Mouse (Mus musculus): ENCODE measurements around the gene Zfp385b.

Zfp385b gene

DNA sequence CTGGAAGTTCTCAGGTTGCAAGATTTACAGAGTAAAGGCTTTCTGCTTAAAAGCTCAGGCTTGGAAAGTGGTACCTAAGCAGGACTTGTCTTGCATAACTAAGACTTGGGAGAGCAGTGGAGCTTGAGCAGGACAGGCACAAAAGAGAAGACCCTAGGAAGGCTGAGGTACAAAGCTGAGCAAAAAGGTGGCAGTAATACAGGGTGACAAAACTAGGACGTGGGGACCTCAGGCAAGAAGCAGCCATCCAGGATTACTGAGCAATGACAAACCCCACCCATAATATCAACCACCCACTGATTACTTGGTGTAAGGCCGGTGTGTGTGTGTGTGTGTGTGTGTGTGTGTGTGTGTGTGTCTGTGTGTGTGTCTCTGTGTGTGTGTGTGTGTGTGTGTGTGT, 114.0 kb downstream of the Zfp385b start:
- DNase-seq (ENCODE audit: low spot score) = no peak

DNA sequence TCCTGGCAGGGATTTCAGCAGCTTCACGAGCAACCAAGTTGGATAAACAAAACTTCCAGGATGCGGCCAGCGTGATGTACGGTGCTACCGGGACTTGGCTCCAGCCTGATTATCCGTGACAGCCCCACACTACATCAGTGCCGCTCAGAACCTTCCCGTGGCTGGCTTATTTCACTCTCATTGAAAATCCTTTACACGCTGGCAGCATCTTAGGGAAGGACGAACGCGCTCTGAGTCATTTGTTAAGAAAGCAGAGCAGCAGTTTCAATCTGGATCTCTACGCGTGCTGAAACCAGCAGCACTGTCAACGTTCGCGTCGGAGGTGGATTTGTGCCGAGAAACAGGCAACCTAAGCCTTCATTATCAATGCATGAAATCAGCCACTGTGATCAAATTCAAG, 116.4 kb downstream of the Zfp385b start:
- DNase-seq (ENCODE audit: low spot score) = no peak

DNA sequence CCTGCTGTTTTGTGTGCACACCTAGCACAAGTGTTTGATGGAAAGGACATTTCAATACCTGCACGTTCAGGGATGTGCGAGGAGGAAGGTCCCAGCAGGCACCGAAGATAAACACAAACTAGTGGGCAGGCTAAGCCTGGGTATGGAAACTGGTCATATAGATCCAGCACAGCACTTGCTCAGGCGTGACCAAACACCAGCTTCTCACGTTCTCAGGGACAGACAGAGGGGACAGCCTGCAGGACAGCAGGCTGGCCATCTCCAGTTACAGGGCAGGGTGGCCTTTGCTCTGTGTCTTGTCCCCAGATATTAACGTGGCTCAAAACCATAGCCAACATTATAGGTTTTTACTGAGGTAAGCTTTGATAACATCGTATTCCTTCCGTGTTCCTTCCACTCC, 128.3 kb downstream of the Zfp385b start:
- no peak for DNase-seq (ENCODE audit: low spot score)

DNA sequence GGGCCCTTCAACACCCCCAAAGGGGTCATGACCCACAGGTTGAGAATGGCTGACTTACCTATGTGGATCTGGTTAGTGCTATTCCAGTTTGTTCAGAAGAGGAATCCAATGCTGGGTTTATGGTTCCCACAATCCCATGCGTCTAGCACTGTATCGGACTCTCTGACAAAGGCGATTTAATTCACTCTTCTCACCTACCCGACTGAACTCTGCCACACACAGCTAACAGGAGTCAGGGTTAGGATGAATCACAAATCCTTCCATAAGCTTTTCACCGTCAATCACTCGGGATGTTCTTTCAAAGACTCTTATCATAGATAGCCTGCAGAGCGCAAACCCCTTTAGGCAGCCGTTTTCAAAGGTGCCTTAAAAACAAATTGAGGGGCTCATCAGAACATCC, 129.1 kb downstream of the Zfp385b start:
- DNase-seq (ENCODE audit: low spot score) = no peak

DNA sequence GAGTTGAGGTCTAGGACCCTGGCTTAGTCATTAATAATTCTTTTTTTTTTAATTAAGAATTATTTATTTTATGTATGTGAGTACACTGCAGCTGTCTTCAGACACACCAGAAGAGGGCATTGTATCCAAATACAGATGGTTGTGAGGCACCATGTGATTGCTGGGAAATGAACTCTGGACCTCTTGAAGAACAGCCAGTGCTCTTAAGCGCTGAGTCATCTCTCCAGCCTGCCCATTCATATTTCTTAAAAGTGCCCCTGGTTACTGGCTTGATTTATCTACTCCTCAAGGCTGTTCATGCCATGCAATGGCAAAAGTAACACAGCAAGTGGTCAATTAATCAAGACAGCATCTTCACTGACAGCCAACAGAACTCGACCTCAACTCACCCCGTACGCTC, 130.8 kb downstream of the Zfp385b start:
- DNase-seq (ENCODE audit: low spot score) = no peak

DNA sequence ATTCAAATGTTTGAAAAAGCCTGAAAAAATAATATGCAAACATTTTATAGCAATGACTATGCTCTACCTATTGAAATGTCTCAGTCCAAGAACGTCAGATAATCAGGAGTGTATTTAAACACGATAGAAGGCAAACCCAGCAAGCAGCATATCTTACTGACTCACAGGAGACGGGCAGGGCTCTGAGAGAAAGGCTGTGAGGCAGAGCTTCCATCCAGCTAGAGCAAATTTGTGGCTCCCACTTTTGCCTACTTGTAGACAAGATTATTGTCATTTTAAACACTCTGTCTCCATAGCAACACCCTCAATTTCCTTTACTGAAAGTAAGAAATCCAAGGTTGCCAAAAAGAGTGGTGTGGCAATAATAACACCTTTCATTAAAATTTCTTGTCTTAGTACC, 135.4 kb downstream of the Zfp385b start:
- no peak for DNase-seq (ENCODE audit: low spot score)

DNA sequence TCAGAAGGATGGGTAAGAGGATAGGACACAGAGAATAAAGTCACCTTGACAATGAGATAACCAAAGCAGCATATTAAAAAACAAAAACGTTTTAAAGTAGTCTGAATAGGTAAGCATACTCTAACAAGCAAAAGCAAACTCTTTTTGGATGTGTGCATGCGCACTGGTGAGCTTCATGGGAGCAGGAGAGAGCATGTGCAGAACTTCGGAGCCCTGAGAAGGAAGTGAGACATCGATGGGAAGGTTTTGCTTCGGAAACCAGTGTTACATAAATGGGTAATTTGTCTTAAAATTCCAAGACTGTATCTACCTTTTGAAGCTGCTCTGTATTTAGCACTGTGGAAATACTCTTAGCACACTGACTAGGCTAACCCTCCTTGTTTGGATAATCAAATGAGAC, 137.2 kb downstream of the Zfp385b start:
- no peak for DNase-seq (ENCODE audit: low spot score)

DNA sequence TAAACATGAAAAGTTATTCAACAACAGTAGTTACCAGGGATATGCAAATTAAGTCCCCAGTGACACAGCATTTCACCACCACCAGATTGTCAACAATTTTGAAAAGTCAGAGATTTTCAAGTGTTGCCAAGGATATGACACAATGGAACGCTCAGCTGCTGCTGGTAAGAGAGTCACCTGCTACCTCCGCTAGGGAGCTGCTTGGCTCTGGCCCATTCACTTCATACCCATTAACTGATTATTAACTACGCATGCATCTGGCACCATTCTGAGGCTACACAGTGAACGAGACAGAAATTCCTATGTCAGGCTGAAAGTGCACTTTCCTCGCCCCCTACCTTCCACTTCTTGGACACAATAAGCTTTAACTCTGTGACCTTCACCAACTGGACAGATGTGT, 137.7 kb downstream of the Zfp385b start:
- no peak for DNase-seq (ENCODE audit: low spot score)

DNA sequence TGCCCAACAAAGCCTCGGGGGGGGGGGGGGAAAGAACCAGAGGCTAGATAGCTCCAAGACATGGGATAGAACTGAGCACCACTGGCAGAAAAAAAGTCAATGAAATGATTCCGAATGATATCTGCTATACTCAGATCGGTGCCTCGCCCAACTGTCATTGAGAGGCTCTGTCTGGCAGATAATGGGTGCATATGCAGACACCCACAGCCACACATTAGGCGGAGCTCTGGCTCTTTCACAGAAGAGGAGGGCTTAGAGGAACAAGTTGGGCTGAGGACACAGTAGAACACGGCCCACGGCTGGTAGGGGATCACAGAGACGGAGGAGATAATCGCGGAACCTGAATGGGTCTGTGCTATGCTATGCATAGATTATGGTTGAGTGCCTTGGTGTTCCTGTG, 145.7 kb downstream of the Zfp385b start:
- DNase-seq (ENCODE audit: low spot score) = no peak

DNA sequence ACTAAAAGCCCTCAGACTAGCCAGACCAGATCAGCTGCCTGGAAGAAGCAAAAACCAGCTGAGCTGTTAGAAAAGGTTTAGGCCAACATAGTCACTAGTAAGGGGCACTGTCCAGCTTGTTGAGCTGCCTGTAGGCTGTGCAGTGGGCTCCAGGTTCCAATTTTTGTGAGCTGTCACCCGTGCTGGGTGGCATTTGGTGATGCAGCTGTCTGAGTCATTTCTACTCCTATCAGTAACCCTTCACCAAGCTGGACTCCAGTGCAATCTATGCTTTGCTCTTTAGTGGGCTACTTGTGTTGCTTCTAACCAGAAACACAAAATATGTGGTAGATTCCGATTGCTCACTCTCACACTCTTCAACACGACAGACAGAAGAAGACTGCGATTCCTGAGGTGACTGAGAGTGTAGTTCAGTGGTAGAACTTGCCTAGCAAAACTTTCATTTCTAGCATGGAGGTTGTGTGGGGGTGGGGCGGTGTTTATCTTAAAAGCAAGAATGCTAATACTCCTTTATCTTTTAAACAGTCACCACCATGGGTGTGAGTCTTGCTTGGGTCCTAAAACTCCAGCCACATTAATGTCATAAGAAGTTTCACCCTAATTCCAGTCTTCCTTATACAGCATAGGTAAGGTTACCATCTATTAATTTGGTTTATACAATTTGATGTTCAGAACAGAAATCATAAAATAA, 147.1 kb downstream of the Zfp385b start:
- DNase-seq (ENCODE audit: low spot score) = no peak

DNA sequence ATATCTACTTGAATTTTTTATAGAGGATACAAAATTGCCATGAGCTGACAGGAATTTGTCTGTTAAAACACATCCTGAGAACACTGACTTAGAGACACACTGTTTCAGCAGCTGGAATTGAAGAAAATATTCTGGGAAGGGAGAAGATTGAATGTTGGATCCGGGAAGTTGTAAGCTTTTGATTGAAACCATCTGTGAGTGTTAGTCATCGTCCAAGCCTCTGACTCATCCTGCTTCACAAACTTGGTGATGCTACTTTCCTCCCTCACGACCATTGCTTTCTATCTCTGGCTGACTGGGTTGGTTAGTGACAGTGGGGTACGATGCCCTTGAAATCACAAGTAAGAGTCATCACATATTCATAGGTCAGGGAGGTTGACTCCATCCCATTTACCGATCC, 157.3 kb downstream of the Zfp385b start:
- no peak for DNase-seq (ENCODE audit: low spot score)

DNA sequence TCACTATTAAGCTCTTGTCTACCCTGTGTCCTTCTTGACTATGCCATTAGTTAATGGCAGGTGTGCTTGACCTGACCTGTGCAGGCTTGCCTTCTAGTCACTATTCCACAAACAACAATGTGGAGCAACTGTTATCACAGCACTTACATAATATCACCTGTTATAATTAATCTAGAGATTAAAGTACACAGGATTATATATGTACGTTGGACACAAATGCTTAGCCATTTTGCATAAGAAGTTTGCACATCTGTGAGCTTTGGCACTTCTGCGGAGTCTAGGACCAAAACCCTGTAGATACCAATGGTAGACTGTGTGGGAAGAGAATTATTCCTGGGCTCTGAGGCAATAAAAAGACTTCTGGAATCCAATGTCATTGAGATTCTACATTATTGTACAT, 165.8 kb downstream of the Zfp385b start:
- DNase-seq (ENCODE audit: low spot score) = no peak

DNA sequence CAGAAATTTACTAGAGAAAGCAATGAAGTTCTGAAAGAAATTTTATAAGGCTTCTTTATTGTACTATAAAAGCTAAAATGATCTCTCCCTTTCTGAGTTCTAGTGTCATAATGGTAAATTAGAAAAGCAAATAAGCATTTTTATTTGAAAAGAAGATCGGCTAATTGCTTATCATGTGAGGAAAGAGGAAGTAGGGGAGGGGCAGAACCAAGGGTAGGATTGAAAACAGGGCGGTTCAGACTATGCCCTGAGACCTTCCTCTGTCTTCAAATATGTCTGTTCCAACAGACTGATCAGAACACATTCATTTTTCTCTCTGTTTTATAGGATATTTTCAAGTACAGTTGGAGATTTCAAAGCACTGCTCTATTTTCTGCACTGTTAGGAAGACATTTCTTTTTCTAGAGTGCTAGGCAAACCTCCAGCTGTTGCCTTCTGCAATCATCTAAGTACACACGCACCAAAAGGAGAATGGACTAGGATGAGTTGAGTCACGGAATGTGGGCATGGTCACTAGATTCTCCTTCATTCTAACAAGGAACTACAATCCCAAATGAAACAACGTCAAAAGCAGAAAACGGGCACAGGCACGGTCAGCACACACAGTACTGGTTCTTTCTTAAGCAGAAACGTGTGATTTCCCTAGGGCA, 177.8 kb downstream of the Zfp385b start:
- DNase-seq (ENCODE audit: low spot score) = no peak

DNA sequence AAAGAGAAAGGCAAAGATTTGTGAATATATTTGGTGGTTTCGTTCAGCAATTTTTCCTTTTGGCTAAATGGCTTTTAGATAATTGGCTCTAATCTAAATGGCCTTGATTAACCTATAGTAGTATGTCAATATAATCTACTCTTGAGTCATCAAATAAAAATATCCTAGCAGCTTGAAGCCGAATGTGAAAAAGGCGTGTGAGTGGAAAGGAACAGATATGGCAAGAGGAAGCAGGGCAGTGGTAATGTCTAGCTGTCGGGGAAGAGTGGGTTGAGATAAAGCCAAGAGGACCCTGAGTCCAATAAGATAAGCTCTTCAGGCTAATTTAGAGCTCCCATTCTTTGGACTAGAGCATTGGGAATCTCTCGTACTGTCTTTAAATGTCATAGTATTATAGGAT, 179.4 kb downstream of the Zfp385b start:
- DNase-seq (ENCODE audit: low spot score) = no peak

DNA sequence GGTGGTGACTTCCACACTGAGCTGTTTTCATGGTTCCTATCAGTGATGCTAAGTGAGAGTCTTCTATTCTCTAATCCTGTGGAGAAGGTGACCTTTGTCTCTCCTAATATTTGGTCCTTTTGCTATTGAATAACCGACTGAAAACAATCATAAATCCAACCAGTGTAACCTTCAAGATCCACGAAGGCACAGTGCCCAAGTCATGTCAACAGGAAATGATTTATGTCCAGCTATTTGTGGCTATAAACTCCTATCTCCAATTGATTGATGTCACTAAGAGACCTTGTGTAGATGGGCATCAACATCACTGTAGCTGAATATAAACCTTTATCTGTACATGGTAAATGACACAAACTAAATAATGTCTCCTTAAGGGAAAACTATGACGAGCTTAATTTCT, 187.8 kb downstream of the Zfp385b start:
- DNase-seq (ENCODE audit: low spot score) = no peak

DNA sequence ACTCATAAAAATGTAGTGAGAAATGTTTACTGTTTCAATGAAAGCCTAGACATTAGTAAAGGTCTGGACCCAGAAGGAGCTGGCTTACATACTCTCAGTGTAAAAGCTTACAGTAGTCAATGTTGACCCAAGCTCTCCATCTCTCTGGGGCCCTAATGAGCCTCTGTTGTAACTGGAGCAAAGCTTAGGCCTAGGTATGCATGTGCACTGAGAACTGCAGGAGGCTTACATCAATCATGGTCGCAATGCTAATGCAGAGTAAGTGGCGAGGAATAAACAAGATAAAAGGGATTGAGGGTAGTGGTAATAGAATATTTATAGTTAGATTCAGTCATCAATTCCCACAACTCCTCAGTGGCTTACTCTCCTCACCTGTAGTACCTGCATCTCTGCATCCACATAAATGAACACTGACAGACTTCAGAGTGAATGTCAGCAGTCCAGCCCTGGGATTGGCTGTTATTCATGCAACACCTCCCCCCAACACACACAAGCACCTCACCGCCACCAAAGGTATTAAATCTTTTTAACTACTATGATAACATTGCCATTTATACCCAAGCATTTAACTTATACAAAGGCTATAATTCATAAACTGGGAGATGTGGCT, 191.7 kb downstream of the Zfp385b start:
- DNase-seq (ENCODE audit: low spot score) = no peak

DNA sequence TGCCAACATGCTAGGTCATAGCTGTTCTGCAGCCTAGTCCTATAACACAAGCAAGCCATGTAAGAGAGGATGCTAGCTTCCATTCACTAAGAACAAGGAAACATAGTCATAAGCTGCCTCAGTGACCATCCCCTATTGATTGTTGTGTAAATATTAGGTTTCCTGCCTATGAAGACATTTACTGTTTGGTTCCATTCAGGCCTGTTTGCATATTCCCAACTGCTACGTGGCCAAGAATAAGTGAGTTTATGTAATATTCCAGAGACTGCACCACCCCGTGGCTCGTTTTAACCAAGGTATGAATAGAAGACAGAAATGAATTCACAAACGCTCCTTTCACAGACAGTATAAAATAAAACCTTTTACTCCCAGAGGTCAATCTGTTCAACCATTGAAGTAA, 200.8 kb downstream of the Zfp385b start:
- no peak for DNase-seq (ENCODE audit: low spot score)

DNA sequence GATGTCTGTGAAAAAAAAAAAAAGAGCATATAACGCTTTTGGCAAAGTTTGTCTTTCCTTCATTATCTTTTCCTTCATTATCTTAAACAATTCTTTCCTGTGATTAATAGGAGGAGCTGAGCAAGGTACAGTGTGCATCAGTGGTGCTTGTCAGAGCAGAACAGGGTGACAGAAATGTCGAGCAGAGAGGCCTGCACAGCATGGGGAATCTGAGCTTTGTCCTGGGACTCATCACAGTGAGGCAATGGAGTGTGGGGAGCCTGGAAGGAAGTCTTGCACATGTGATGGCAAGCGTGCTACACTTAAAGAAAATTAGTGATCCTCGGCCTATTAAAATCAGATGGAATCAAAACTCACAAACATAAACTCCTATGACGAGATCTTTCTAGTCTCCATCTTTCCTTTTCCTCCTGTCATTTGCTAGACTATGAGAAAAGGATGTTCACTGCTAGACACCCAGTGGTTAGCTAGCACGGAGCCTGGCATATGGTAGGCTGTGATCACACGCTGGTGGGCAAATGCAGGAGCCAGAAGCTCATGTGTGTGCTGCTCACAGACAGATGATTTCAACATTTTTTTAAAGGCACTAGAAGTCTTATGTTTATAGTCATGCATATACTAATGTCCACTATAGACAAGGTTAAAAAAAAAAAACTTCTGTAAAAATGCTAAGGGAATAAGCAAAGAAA, 209.0 kb downstream of the Zfp385b start:
- no peak for DNase-seq (ENCODE audit: low spot score)

DNA sequence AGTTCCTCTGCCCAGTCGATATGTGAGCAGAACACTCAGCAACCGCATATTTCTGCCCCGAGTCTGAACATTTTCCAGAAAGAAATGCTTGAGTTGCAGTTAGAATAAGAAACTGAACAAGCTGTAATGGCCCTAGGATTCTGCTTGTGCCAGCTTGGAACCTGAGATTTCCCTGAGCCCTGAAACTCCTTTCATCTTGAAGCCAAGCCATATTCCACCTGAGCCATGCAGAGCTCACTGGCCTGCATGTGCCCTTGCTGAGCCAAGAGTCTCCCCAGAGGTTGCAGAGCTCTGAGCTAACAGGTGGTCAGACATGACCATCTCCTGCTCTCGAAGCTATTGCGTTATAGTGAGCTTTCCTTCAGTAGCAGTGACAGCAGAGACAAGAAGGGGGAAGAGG, 210.0 kb downstream of the Zfp385b start:
- no peak for DNase-seq (ENCODE audit: low spot score)

DNA sequence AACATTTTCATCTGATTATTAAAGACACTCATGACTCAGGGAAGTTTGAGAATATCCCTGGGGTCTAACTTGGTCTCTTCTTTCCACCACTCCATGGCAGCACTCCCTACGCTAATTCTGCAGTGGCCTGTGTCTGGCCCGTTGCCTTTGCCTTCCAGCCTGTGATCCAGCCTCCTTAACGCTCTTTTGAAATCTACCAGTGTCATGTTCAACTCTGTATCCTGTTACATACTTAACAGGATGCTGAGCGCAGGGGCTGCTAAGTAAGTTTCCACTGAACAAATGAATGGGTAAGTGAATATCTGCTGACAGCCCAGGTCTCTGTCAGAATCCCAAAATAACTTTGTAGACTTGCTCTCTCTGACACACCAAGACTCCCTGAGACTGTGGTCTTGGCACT, 210.8 kb downstream of the Zfp385b start:
- no peak for DNase-seq (ENCODE audit: low spot score)

DNA sequence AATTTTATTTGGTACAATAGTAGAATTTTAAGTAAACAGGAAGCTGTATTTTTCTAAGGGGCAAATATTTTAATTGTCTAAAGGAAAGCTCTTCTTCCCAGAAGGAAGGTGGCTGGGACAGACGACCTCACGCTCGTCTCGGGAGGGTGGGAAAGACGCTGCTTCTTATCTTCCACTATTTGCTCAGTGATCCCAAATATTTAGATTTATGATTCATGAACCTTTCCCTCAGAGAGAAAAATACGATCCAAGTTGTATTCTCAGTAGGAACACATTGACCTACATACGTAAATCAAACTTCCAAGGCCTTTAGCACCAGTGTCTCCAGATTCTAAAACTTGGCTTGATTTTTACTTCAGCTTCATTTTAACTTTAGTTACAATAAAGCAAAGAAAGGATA, 226.0 kb downstream of the Zfp385b start:
- DNase-seq (ENCODE audit: low spot score) = no peak

DNA sequence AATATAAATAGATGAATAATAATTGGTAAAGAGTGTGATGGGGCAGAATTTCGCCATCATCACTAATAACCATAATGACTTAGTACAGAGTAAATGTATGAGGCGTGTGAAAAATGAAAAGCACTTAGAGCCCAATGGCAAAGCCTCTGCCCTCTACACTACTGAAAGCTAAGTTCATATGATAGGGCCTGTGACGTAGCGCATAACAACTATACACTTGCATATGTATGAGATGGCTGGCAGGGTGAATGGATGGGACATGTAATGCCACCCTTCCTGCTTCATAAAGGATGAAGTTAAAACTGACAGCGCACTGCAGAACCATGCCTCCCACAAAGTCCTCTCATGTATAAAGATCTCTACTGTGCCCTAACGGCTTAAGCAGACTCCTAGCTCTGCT, 226.9 kb downstream of the Zfp385b start:
- DNase-seq (ENCODE audit: low spot score) = no peak

DNA sequence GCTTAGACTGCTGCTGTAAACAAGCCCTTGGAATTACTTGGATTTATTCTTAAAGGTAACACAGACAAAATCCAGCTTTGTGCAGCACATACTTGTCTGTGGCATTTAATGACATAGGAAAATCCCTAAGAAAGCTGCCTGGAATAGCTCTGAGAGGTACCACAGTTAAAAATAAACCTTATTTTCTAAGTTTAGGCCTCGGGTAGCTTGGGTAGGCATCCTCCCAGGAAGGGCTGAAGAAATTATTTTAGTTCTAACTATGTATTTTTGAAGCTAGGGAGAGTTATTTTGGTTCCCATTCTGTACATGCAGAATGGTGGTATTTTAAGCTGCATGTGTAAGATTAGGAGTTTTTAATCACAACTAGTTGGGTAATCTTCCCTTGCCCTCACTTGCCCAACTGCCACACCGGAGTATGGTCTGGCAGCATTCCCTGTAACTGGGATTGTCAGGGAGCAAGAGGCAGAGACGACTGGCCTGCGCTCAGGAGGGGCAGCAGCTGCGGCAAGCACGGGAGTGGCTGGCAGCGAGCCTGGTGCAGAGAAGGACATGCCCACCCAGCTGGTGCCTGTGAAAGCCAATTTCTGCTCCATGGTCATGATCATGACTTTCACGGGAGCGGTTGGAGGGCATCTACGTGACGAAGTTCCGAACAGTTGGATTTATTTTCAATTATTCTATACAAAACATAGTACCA, 230.1 kb downstream of the Zfp385b start:
- DNase-seq (ENCODE audit: low spot score) = peak; percentile 44
